Mouse (Mus musculus) megakaryocyte, embryonic 14.5 days (primary cell): Measurements from ENCODE around the gene Aldh8a1. TPM values are rescaled to one million over a fixed set of nuclear protein-coding genes. Genes with fewer than 3 reads are reported as not detected.

Experiments used
- H3K27me3 ChIP-seq: replicated peaks from 2 replicates; pipeline ENCODE3; 2012; ENCODE audit warnings: inconsistent platforms
- H3K36me3 ChIP-seq: replicated peaks from 2 replicates; pipeline ENCODE3; 2012; ENCODE audit warnings: low read length, inconsistent platforms, mixed read lengths
- H3K4me1 ChIP-seq: 2 replicates; pipeline ENCODE4 v1.6.1; 2012; ENCODE audit warnings: inconsistent platforms
- H3K4me3 ChIP-seq: replicated peaks from 2 replicates; pipeline ENCODE3; 2012; ENCODE audit warnings: moderate library complexity, mild to moderate bottlenecking, inconsistent platforms
- H3K9me3 ChIP-seq: 2 replicates; pipeline ENCODE4 v1.6.1; 2012; ENCODE audit warnings: inconsistent platforms
- FLI1 ChIP-seq: IDR thresholded peaks from 2 replicates; pipeline ENCODE4 v1.6.1; 2012; ENCODE audit warnings: low read length, inconsistent platforms, mixed read lengths
- GATA1 ChIP-seq: IDR thresholded peaks from 3 replicates; pipeline ENCODE4 v1.6.1; 2012; ENCODE audit warnings: mixed read lengths, low read length, inconsistent platforms, borderline replicate concordance
- polyA plus RNA-seq: library from polyadenylated mRNA; stranded (reverse); fragments of >175 nt; gene quantifications from 2 replicates; pipeline ENCODE4 v1.2.3, GENCODE M21; 2012; ENCODE audit warnings: low replicate concordance; ENCODE audit not compliant: insufficient read depth

Gene Aldh8a1
- polyA plus RNA-seq, 1 experiment: not detected

- H3K36me3 ChIP-seq: peaks cover 90% of the 10 kb centered on the region
Measured at GRCm38 (mm10) chr10:21350531-21351515, 26.3 kb upstream of the Aldh8a1 start.

GRCm38 (mm10) chr10:21351766-21352165 lies 25.3 kb upstream of the Aldh8a1 start:
- no peaks in the 10 kb centered on the region for H3K27me3 ChIP-seq
- H3K4me1 ChIP-seq: peaks cover 23% of the 10 kb centered on the region
- no peak overlapping the region for H3K4me3 ChIP-seq
- H3K9me3 ChIP-seq: no peaks in the 10 kb centered on the region
- TF ChIP-seq FLI1 (no peak), GATA1 (no peak)
- H3K36me3 ChIP-seq: peaks cover 90% of the 10 kb centered on the region

More at GRCm38 (mm10) chr10:21350531-21351515, 26.3 kb upstream of the Aldh8a1 start:
- Histone ChIP-seq H3K4me1 (peaks cover 23% of the 10 kb centered on the region), H3K27me3 (no peaks in the 10 kb centered on the region), H3K9me3 (no peaks in the 10 kb centered on the region), H3K4me3 (no peak overlapping the region)
- TF ChIP-seq FLI1: no peak
- no peak for TF ChIP-seq GATA1

GRCm38 (mm10) chr10:21353890-21354289 lies 23.2 kb upstream of the Aldh8a1 start:
- peaks cover 93% of the 10 kb centered on the region for H3K36me3 ChIP-seq
- H3K4me3 ChIP-seq: no peak overlapping the region
- peaks cover 21% of the 10 kb centered on the region for H3K4me1 ChIP-seq
- no peak for TF ChIP-seq GATA1
- TF ChIP-seq FLI1: no peak
- no peaks in the 10 kb centered on the region for H3K9me3 ChIP-seq
- no peaks in the 10 kb centered on the region for H3K27me3 ChIP-seq

- H3K4me3 ChIP-seq: no peak overlapping the region
- no peaks in the 10 kb centered on the region for H3K27me3 ChIP-seq
- peaks cover 20% of the 10 kb centered on the region for H3K4me1 ChIP-seq
- H3K36me3 ChIP-seq: peaks cover 94% of the 10 kb centered on the region
- TF ChIP-seq GATA1: no peak
- TF ChIP-seq FLI1: no peak
- no peaks in the 10 kb centered on the region for H3K9me3 ChIP-seq
Measured at GRCm38 (mm10) chr10:21354506-21354905, 22.6 kb upstream of the Aldh8a1 start.

- Histone ChIP-seq H3K9me3 (no peaks in the 10 kb centered on the region), H3K36me3 (peaks cover 92% of the 10 kb centered on the region), H3K4me3 (no peak overlapping the region), H3K4me1 (peaks cover 20% of the 10 kb centered on the region), H3K27me3 (no peaks in the 10 kb centered on the region)
- no peak for TF ChIP-seq FLI1
- TF ChIP-seq GATA1: no peak
Measured at GRCm38 (mm10) chr10:21357986-21358385, 19.1 kb upstream of the Aldh8a1 start.

GRCm38 (mm10) chr10:21359086-21359485 lies 18.0 kb upstream of the Aldh8a1 start:
- Histone ChIP-seq H3K9me3 (no peaks in the 10 kb centered on the region), H3K4me1 (peaks cover 15% of the 10 kb centered on the region), H3K27me3 (no peaks in the 10 kb centered on the region), H3K36me3 (peaks cover 90% of the 10 kb centered on the region), H3K4me3 (no peak overlapping the region)
- TF ChIP-seq GATA1: no peak
- TF ChIP-seq FLI1: no peak

GRCm38 (mm10) chr10:21361871-21362270 lies 15.2 kb upstream of the Aldh8a1 start:
- Histone ChIP-seq H3K4me3 (no peak overlapping the region), H3K4me1 (peaks cover 26% of the 10 kb centered on the region), H3K27me3 (no peaks in the 10 kb centered on the region), H3K36me3 (peaks cover 89% of the 10 kb centered on the region), H3K9me3 (no peaks in the 10 kb centered on the region)
- TF ChIP-seq FLI1 (no peak), GATA1 (no peak)

- Histone ChIP-seq H3K27me3 (no peaks in the 10 kb centered on the region), H3K9me3 (no peaks in the 10 kb centered on the region), H3K4me3 (no peak overlapping the region), H3K36me3 (peaks cover 92% of the 10 kb centered on the region), H3K4me1 (peaks cover 26% of the 10 kb centered on the region)
- TF ChIP-seq GATA1 (no peak), FLI1 (no peak)
Measured at GRCm38 (mm10) chr10:21363297-21363696, 13.8 kb upstream of the Aldh8a1 start.

- peaks cover 94% of the 10 kb centered on the region for H3K36me3 ChIP-seq
- H3K27me3 ChIP-seq: no peaks in the 10 kb centered on the region
- no peaks in the 10 kb centered on the region for H3K9me3 ChIP-seq
- no peak overlapping the region for H3K4me3 ChIP-seq
- TF ChIP-seq GATA1 (no peak), FLI1 (no peak)
- peaks cover 26% of the 10 kb centered on the region for H3K4me1 ChIP-seq
Measured at GRCm38 (mm10) chr10:21364946-21365345, 12.1 kb upstream of the Aldh8a1 start.

GRCm38 (mm10) chr10:21365897-21366296 lies 11.2 kb upstream of the Aldh8a1 start:
- no peaks in the 10 kb centered on the region for H3K27me3 ChIP-seq
- H3K4me3 ChIP-seq: no peak overlapping the region
- TF ChIP-seq FLI1 (no peak), GATA1 (no peak)
- H3K9me3 ChIP-seq: no peaks in the 10 kb centered on the region
- peaks cover 26% of the 10 kb centered on the region for H3K4me1 ChIP-seq
- H3K36me3 ChIP-seq: peaks cover 94% of the 10 kb centered on the region
